Mouse (Mus musculus) mouse trophoblast stem cell (cell line): ENCODE measurements around the gene Slc25a16.
"Not testable (repeated sequence)": the region's sequence is repeated elsewhere in the genome, so short reads cannot be mapped to it uniquely, and the experiment has no call there.

Source experiments
- in situ Hi-C, 2 experiments: fragments of 300-500 bp; cut with MseI, MboI; formaldehyde crosslinking; loops; 2 replicates in 1 of 2; 3 replicates in 1 of 2; pipeline ENCODE4 v1.15.1; 2025

Slc25a16 gene

GRCm38 (mm10) chr10:62902829-62903228 is 17.6 kb upstream of the Slc25a16 start:
- in situ Hi-C loops = no loop called here

GRCm38 (mm10) chr10:62906336-62906735 is 14.1 kb upstream of the Slc25a16 start:
- in situ Hi-C loops = no loop called here

GRCm38 (mm10) chr10:62908896-62909295 is 11.5 kb upstream of the Slc25a16 start, which contains the start of gene Tet1:
Gene Tet1, minus strand, starts transcription at chr10:62908996.
- in situ Hi-C loops = not testable (repeated sequence)

- in situ Hi-C loops = no loop called here
Measured at GRCm38 (mm10) chr10:62911120-62911519, 9.3 kb upstream of the Slc25a16 start.

- in situ Hi-C loops = no loop called here
Measured at GRCm38 (mm10) chr10:62918985-62919384, 1.4 kb upstream of the Slc25a16 start.

- in situ Hi-C loops = no loop called here
Measured at GRCm38 (mm10) chr10:62920766-62921156, 328 bp downstream of the Slc25a16 start.

- in situ Hi-C loops = no loop called here
Measured at GRCm38 (mm10) chr10:62924096-62924635, 3.7 kb downstream of the Slc25a16 start.

GRCm38 (mm10) chr10:62932381-62932780 is 11.9 kb downstream of the Slc25a16 start:
- in situ Hi-C loops = no loop called here

- in situ Hi-C loops = no loop called here
Measured at GRCm38 (mm10) chr10:62944975-62945580, 24.6 kb downstream of the Slc25a16 start.

- in situ Hi-C loops = no loop called here
Measured at GRCm38 (mm10) chr10:62946738-62947471, 26.5 kb downstream of the Slc25a16 start, which contains the start of gene Dna2. Gene Dna2, plus strand, starts transcription at chr10:62947026.

GRCm38 (mm10) chr10:62948551-62948950 is 28.1 kb downstream of the Slc25a16 start:
- in situ Hi-C loops = no loop called here

- in situ Hi-C loops = no loop called here
Measured at GRCm38 (mm10) chr10:62963956-62964355, 43.5 kb downstream of the Slc25a16 start.

- in situ Hi-C loops = no loop called here
Measured at GRCm38 (mm10) chr10:62965796-62966195, 45.4 kb downstream of the Slc25a16 start.

- in situ Hi-C loops = no loop called here
Measured at GRCm38 (mm10) chr10:62966291-62966690, 45.9 kb downstream of the Slc25a16 start.

- in situ Hi-C loops = no loop called here
Measured at GRCm38 (mm10) chr10:62971821-62972220, 51.4 kb downstream of the Slc25a16 start.

- in situ Hi-C loops = no loop called here
Measured at GRCm38 (mm10) chr10:62979667-62980038, 59.2 kb downstream of the Slc25a16 start.

- in situ Hi-C loops = no loop called here
Measured at GRCm38 (mm10) chr10:62980039-62980954, 59.9 kb downstream of the Slc25a16 start, which contains the start of gene Rufy2. Gene Rufy2, plus strand, starts transcription at chr10:62980223.

GRCm38 (mm10) chr10:62984072-62984471 is 63.6 kb downstream of the Slc25a16 start:
- in situ Hi-C loops = no loop called here

GRCm38 (mm10) chr10:62984495-62984894 is 64.1 kb downstream of the Slc25a16 start:
- in situ Hi-C loops = no loop called here

- in situ Hi-C loops = no loop called here
Measured at GRCm38 (mm10) chr10:62987341-62987740, 66.9 kb downstream of the Slc25a16 start.

- in situ Hi-C loops = no loop called here
Measured at GRCm38 (mm10) chr10:62990636-62991035, 70.2 kb downstream of the Slc25a16 start.

GRCm38 (mm10) chr10:62993991-62994390 is 73.6 kb downstream of the Slc25a16 start:
- in situ Hi-C loops = no loop called here
